Mouse (Mus musculus) lung, postnatal 0 days (tissue): ENCODE results near the gene Dapk1.

Experiments used
- CTCF ChIP-seq: IDR thresholded peaks from 2 replicates; pipeline ENCODE4 v1.5.1; 2016; ENCODE audit warnings: antibody characterized with exemption, mild to moderate bottlenecking
- EP300 ChIP-seq: IDR thresholded peaks from 2 replicates; pipeline ENCODE4 v1.6.1; 2016; ENCODE audit warnings: antibody characterized with exemption, mild to moderate bottlenecking, control low read depth

GRCm38 (mm10) chr13:60607411-60607810, 5.7 kb downstream of the Dapk1 start:
- TF ChIP-seq CTCF: no peak
- no peak for TF ChIP-seq EP300
